Mouse (Mus musculus): ENCODE results near the gene Mfsd6l. TPM values are rescaled to one million over a fixed set of nuclear protein-coding genes. Genes with fewer than 3 reads are reported as not detected.

Gene Mfsd6l
- total and polyA plus RNA-seq, 3 experiments = 0.04 TPM; not detected in 2

DNA sequence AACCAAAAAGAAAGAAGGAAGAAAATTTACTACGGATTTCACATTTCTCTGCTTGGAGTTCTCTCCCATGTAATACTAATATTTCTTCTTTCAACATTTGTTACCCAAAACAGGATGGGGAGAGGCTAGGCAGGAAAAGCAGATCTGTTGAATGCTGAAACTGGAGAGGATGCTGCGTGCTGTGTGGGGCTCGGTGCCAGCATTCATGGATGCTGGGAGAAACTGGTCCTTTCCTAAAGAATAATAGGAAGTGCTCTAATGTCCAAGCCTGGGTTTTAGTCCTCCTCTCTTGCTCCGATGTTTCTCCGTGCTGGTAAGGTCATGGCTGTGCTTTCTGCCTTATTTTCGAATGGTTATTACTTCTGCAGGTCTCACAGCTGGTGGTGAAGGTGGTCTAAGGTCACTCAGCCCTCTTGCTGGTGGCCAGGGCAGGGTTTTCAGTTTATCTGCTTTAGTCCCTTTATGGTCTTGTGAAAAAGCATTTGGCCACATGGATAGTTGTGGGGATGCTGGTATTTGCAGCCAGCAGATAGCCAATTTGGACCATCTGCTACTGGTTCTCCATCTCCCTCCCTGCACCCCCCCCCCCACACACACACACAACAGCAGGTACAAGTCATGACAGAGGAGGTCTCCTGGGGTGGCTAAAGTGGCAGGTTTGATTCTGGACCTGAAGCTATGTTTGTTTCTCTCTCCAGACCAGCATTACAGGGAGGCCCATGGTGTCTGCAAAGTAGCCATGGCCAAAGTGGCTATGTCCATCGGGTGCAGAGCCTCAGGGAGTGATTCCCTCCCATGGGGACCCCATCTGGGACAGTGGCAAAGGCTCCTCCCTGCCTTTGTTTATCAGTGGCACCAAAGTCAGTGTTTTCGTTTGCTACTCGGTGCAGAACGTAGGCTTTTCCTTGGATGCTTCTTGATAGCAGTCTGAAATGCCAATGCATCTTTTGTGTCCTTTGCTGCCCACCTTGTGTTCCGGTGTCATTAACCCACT lies 6.3 kb downstream of the Mfsd6l start:
- Histone ChIP-seq H3K4me1 (ENCODE audit: control insufficient read depth in 1 of 2, insufficient read depth in 2 of 2, low read length in 2 of 2) (peaks cover 0 to 4% of the 10 kb centered on the region in 2 experiments; a peak in 2 of 4 replicates), H3K4me3 (ENCODE audit: control insufficient read depth in 1 of 2, insufficient read depth in 1 of 2, low read depth in 2 of 2, low read length in 2 of 2) (no peak overlapping the region), H3K9ac (ENCODE audit: control insufficient read depth, low read depth, low read length, poor library complexity, severe bottlenecking) (no peak overlapping the region), H3K27ac (ENCODE audit: control insufficient read depth, low read depth, low read length) (no peak overlapping the region), H3K9me3 (replicated peaks; ENCODE audit: insufficient read depth, low read length) (no peaks in the 10 kb centered on the region), H3K36me3 (ENCODE audit: control insufficient read depth in 1 of 2, insufficient read depth in 2 of 2, low read length in 2 of 2) (no peaks in the 10 kb centered on the region), H3K79me2 (ENCODE audit: control insufficient read depth, insufficient read depth, low read length, poor library complexity) (no peaks in the 10 kb centered on the region), H3K27me3 (ENCODE audit: control insufficient read depth in 1 of 2, insufficient read depth in 2 of 2, low read length in 2 of 2) (peaks cover 10% of the 10 kb centered on the region in 2 experiments)
- TF ChIP-seq ETS1 (IDR thresholded peaks at IDR 0.05; ENCODE audit: low read depth, low read length) (no peak), MXI1 (IDR thresholded peaks at IDR 0.05; ENCODE audit: low read depth, low read length) (no peak), JUND (IDR thresholded peaks at IDR 0.05; ENCODE audit: low read depth, low read length) (no peak), ZC3H11A (IDR thresholded peaks at IDR 0.05; ENCODE audit: low read depth, low read length) (no peak), GABPA (IDR thresholded peaks at IDR 0.05; ENCODE audit: low read depth, low read length) (no peak), MAFK (IDR thresholded peaks at IDR 0.05; ENCODE audit: borderline replicate concordance, low read depth, low read length) (no peak), SIN3A (IDR thresholded peaks at IDR 0.05; ENCODE audit: low read length) (no peak), CHD1 (IDR thresholded peaks at IDR 0.05; ENCODE audit: low read depth, low read length) (no peak), GATA1 (IDR thresholded peaks at IDR 0.05; ENCODE audit: low read depth, low read length) (no peak), NELFE (IDR thresholded peaks at IDR 0.05; ENCODE audit: low read depth, low read length) (no peak), POLR2AphosphoS5 (IDR thresholded peaks at IDR 0.05; ENCODE audit: borderline replicate concordance, low read depth, low read length) (no peak), BHLHE40 (IDR thresholded peaks at IDR 0.05; ENCODE audit: borderline replicate concordance, low read depth, low read length) (no peak), TBP (IDR thresholded peaks at IDR 0.05; ENCODE audit: low read depth, low read length) (no peak), ZKSCAN1 (IDR thresholded peaks at IDR 0.05; ENCODE audit: low read depth, low read length) (no peak), RAD21 (IDR thresholded peaks at IDR 0.05; ENCODE audit: low read depth, low read length) (no peak), USF2 (IDR thresholded peaks at IDR 0.05; ENCODE audit: borderline replicate concordance in 1 of 2, insufficient read depth in 1 of 2, low read depth in 1 of 2, low read length in 2 of 2) (no peak)
- DNase-seq (ENCODE audit: low read depth, low spot score) = no peak

DNA sequence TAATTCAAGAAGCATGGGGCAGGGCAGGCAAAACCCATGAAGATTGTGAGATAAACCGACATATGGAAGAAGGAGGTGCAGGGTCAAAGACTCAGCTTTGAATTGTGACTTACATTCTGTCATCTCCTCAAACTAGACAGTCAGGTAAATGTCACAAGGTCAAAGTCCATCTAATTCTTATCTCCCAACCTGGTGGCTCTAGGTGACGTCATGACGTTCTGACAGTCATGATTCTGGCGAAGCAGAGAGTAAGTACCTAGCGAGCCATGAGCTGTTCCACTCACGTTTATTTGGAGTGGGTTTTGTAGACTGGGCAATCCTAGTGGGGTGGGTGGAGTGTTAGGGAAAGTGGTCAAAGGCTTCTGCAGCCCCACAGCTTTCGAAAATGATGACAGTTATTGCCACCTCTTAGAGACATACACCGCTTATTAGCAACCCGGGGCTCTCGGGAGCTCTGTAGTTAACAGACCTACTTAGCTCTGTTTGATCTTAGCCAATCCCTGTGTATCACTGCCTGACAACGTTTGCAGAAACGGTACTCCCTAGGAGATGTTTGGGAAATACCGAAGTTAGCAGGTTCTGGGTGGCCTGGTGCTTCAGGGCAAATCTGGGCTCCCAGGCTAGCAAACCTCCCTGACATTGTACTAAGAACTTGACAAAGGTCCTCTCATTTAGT lies 8.5 kb downstream of the Mfsd6l start:
- TF ChIP-seq POLR2AphosphoS5 (IDR thresholded peaks at IDR 0.05; ENCODE audit: borderline replicate concordance, low read depth, low read length) = no peak
- no peaks in the 10 kb centered on the region for H3K9me3 ChIP-seq (replicated peaks; ENCODE audit: insufficient read depth, low read length)
- H3K27me3 ChIP-seq (ENCODE audit: control insufficient read depth in 1 of 2, insufficient read depth in 2 of 2, low read length in 2 of 2) = peaks cover 10 to 13% of the 10 kb centered on the region in 2 experiments
- H3K79me2 ChIP-seq (ENCODE audit: control insufficient read depth, insufficient read depth, low read length, poor library complexity) = no peaks in the 10 kb centered on the region
- DNase-seq (ENCODE audit: low read depth, low spot score) = no peak
- no peaks in the 10 kb centered on the region for H3K36me3 ChIP-seq (ENCODE audit: control insufficient read depth in 1 of 2, insufficient read depth in 2 of 2, low read length in 2 of 2)
- no peak overlapping the region for H3K27ac ChIP-seq (ENCODE audit: control insufficient read depth, low read depth, low read length)
- peaks cover 0 to 4% of the 10 kb centered on the region in 2 experiments; a peak in 2 of 4 replicates for H3K4me1 ChIP-seq (ENCODE audit: control insufficient read depth in 1 of 2, insufficient read depth in 2 of 2, low read length in 2 of 2)
- H3K9ac ChIP-seq (ENCODE audit: control insufficient read depth, low read depth, low read length, poor library complexity, severe bottlenecking) = no peak overlapping the region
- H3K4me3 ChIP-seq (ENCODE audit: control insufficient read depth in 1 of 2, insufficient read depth in 1 of 2, low read depth in 2 of 2, low read length in 2 of 2) = no peak overlapping the region

Data from MEL (cell line).